Mouse (Mus musculus) G1E (cell line): Measurements from ENCODE around the gene Frat1. TPM values are rescaled to one million over a fixed set of nuclear protein-coding genes. Genes with fewer than 3 reads are reported as not detected.

Source experiments
- ATAC-seq: 2 replicates; pipeline ENCODE4 v1.8.0; 2016; ENCODE audit warnings: mild to moderate bottlenecking; ENCODE audit not compliant: insufficient number of reproducible peaks, poor library complexity, low FRiP score, severe bottlenecking; ENCODE audit errors: extremely low read depth
- DNase-seq: peaks from one replicate; pipeline ENCODE4 v3.0.0; 2012; ENCODE audit warnings: low spot score
- H3K27me3 ChIP-seq: 2 replicates; pipeline ENCODE4 v1.6.1; 2012; ENCODE audit warnings: mild to moderate bottlenecking, low read length, inconsistent platforms; ENCODE audit not compliant: insufficient read depth
- H3K36me3 ChIP-seq: replicated peaks from 2 replicates; pipeline ENCODE3; 2012; ENCODE audit warnings: mild to moderate bottlenecking, inconsistent platforms
- H3K4me1 ChIP-seq: 2 replicates; pipeline ENCODE4 v1.6.1; 2012; ENCODE audit warnings: low read depth, low read length, inconsistent platforms, mixed read lengths; ENCODE audit not compliant: insufficient read depth
- H3K4me3 ChIP-seq: 2 replicates; pipeline ENCODE4 v1.5.1; 2012; ENCODE audit warnings: low read depth, mild to moderate bottlenecking, inconsistent platforms, low read length, moderate library complexity, mixed read lengths
- H3K9me3 ChIP-seq: replicated peaks from 2 replicates; pipeline ENCODE4 v1.6.1; 2012; ENCODE audit warnings: inconsistent platforms
- CTCF ChIP-seq: IDR thresholded peaks from 2 replicates; pipeline ENCODE4 v1.5.1; 2012; ENCODE audit warnings: low read depth, low read length, inconsistent platforms, mixed read lengths
- GATA1 ChIP-seq: IDR thresholded peaks from 2 replicates; pipeline ENCODE4 v1.6.1; 2012; ENCODE audit warnings: borderline replicate concordance, low read length, inconsistent platforms, mixed read lengths
- GATA2 ChIP-seq: IDR thresholded peaks from 2 replicates; pipeline ENCODE4 v1.6.1; 2012; ENCODE audit warnings: low read depth, low read length, inconsistent platforms, borderline replicate concordance
- POLR2AphosphoS5 ChIP-seq: IDR thresholded peaks from 2 replicates; pipeline ENCODE4 v1.6.1; 2012; ENCODE audit warnings: low read depth, low read length, inconsistent platforms; ENCODE audit not compliant: insufficient replicate concordance
- TAL1 ChIP-seq: conservative IDR thresholded peaks from 2 replicates; pipeline ENCODE4 v1.6.1; 2012; ENCODE audit warnings: low read depth, low read length, inconsistent platforms, mixed read lengths
- polyA plus RNA-seq: library from polyadenylated mRNA; stranded (reverse); fragments of >175 nt; gene quantifications from 2 replicates; pipeline ENCODE4 v1.2.3, GENCODE M21; 2012
- total RNA-seq, 2 experiments: library from RNA; stranded (forward) in 1 of 2; stranded (reverse) in 1 of 2; fragments of 200-1000 nt in 1 of 2; fragments of >200 nt in 1 of 2; fragmentation: Nextera tagmentation in 1 of 2; gene quantifications; 2 replicates each; pipeline ENCODE4 v1.2.3; 2014 to 2017

Gene Frat1
- total and polyA plus RNA-seq, 3 experiments = 11.4 to 41.1 (median 17.9) TPM

DNA sequence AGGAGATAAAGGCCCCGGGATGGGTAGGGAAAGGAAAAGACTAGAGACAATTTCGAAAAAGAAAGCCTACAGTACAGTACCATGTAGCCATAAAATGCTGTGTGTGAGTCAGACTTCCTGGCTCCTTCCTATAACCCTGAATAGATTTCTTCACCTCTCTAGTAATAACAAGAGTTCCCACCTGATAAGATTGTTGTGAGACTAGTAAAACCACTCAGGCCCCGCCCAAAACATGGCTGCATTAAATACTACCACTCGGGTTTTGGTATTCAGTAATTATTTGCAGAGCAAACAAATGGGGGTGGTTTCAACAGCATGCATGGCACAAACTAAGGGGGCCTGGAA, 8.1 kb downstream of the Frat1 start:
- Histone ChIP-seq H3K36me3 (peaks cover 22% of the 10 kb centered on the region), H3K9me3 (no peaks in the 10 kb centered on the region), H3K4me3 (peak overlapping the region; percentile 46; the same call in 1 of the 2 replicates), H3K27me3 (no peaks in the 10 kb centered on the region), H3K4me1 (peaks cover 86% of the 10 kb centered on the region)
- ATAC-seq (no peak), DNase-seq (no peak)
- TF ChIP-seq CTCF (no peak), GATA1 (no peak), TAL1 (no peak), GATA2 (no peak), POLR2AphosphoS5 (no peak)

DNA sequence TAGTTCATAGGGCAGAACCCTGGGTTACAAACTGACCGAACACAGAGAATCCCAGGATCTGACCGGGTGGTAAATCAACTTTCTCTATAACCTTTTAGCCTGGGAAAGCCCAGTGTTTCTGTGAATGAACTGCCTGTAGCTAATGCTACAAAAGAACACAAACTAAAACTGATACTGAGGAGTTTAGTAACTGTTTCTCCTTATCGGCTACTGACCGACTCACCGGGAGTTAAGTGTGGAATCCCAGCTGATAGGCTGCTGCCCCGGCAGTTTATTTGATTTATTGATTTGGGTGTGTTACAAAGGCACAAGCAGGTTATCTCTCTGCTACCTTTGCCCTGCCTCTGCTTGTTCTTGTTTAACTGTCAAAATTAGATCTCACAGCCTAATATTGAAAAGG, 9.0 kb downstream of the Frat1 start:
- ATAC-seq = peak; percentile 32
- H3K27me3 ChIP-seq = no peaks in the 10 kb centered on the region
- H3K9me3 ChIP-seq = no peaks in the 10 kb centered on the region
- H3K4me3 ChIP-seq = peak overlapping the region; percentile 42; the same call in 1 of the 2 replicates
- peaks cover 85% of the 10 kb centered on the region for H3K4me1 ChIP-seq
- DNase-seq = peak; percentile 27
- TF ChIP-seq GATA2 = no peak
- peak; percentile 29; the same call in 1 of the 2 replicates for TF ChIP-seq TAL1
- peaks cover 21% of the 10 kb centered on the region for H3K36me3 ChIP-seq

DNA sequence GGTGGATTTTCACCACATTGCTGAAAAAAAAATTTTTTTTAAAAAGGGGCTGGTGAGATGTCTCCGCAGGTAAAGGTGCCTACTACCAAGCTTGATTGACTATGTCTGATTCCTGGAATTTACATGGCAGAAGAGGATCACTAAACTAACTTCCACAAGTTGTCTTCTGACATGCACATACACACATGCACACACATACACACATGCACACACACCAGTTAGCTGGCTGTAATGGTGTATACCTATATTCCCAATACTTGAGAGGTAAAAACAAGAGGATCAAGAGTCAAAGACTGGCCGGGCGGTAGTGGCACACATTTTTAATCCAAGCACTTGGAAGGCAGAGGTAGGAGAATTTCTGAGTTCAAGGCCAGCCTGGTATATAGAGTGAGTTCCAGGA, 9.9 kb downstream of the Frat1 start:
- Histone ChIP-seq H3K36me3 (peaks cover 27% of the 10 kb centered on the region), H3K27me3 (no peaks in the 10 kb centered on the region), H3K4me1 (peaks cover 87% of the 10 kb centered on the region), H3K9me3 (no peaks in the 10 kb centered on the region), H3K4me3 (no peak overlapping the region)
- no peak for ATAC-seq
- DNase-seq = no peak
- TF ChIP-seq CTCF (no peak), GATA1 (no peak), POLR2AphosphoS5 (no peak), GATA2 (no peak), TAL1 (no peak)

DNA sequence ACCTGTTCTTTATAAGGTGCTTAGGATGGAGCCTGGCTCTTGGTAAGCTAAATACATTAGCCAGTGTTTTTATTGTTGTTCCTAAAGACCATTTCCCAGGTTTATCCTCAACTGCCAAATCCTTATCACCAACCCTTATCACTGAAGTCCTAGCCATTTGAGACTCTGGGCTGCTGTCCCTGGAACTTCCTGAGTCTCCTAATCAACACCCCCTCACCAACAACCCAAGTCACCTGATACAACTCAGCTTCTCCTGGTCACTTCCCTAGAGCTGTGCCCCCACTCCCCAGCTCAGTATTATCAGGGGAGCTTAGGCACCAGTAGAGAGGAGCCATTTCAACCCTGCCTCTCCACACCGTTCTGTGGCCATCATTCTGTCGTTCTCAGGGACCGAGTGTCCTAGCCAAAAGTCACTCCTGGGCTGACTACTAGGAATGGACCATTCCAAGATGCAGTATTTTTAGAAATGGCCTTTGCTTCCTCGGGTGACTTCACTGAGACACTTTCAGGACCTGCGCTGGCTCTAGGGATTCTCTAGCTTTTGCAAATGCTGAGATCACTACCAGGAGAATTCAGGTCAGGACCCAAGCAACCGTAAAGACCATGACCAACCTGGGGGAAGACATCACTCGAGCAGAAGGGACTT, 11.5 kb downstream of the Frat1 start:
- Histone ChIP-seq H3K4me3 (no peak overlapping the region; the same call in 1 of the 2 replicates), H3K9me3 (no peaks in the 10 kb centered on the region), H3K27me3 (no peaks in the 10 kb centered on the region), H3K4me1 (peaks cover 82% of the 10 kb centered on the region), H3K36me3 (peaks cover 31% of the 10 kb centered on the region)
- TF ChIP-seq GATA1 = no peak
- DNase-seq (no peak), ATAC-seq (no peak)

DNA sequence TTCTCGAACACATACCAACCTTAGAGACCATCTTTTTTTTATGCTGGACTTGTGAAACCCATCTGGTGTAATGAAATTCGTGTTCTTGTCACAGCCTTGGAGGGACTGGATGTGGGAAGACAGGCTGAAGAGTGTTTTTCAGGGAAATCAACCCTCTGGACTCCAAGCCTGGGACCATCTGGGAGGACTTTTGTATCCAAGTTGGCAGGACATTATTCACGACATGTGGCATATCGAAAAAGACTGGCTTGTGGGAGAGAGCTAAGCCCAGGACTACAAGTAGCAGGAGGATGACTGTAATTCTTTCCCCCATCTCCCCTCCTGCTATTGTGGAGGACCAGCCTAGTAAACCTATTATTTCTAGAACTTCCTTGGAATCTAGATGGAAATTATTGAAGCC, 12.4 kb downstream of the Frat1 start:
- TF ChIP-seq TAL1 (no peak), GATA2 (no peak), GATA1 (no peak), CTCF (no peak), POLR2AphosphoS5 (no peak)
- Histone ChIP-seq H3K36me3 (peaks cover 33% of the 10 kb centered on the region), H3K4me1 (peaks cover 74% of the 10 kb centered on the region), H3K9me3 (no peaks in the 10 kb centered on the region), H3K27me3 (no peaks in the 10 kb centered on the region), H3K4me3 (no peak overlapping the region)
- no peak for ATAC-seq
- no peak for DNase-seq

DNA sequence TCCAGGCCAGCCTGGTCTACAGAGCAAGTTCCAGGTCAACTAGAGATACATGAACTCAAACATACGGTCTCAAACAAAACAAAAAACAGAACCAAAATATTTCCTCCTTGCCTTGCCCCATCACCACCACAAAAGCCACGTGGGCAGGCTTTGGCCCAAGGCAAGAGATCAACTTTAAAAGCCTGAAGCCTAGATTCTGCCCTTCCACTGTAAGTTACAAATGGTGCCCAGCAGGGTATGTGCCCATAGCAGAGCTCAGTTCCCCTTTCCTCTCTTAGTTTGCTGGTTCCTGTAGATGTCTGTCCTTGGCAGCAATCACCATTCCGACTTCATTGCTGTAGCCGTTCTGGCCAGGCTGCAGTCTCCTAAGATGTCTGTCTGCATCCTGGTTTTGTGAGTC, 12.9 kb downstream of the Frat1 start:
- no peak for ATAC-seq
- Histone ChIP-seq H3K27me3 (no peaks in the 10 kb centered on the region), H3K36me3 (peaks cover 33% of the 10 kb centered on the region), H3K4me3 (no peak overlapping the region), H3K9me3 (no peaks in the 10 kb centered on the region), H3K4me1 (peaks cover 69% of the 10 kb centered on the region)
- DNase-seq = no peak
- TF ChIP-seq POLR2AphosphoS5 (no peak), TAL1 (no peak), CTCF (no peak)

DNA sequence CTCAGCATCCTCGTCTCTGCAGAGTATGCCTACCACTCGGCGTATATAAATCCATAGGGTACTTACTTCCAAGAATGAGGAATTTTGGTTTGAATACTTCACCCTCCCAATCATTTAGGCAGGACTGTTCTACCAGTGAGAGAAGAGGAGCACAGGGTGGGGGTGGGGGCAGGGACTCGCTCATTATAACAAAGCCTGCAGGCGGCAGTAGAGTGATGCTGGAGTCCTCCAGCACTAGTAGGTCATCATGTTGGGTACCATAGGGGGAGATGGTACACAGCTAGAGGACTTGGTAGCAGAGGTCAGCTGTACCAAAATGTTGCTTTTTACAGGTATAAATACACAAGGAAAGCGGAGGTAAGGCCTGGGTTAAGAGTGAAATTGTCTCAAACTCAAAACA, 14.6 kb downstream of the Frat1 start:
- ATAC-seq = no peak
- Histone ChIP-seq H3K4me3 (no peak overlapping the region; the same call in 1 of the 2 replicates), H3K4me1 (peaks cover 56% of the 10 kb centered on the region), H3K27me3 (no peaks in the 10 kb centered on the region), H3K9me3 (no peaks in the 10 kb centered on the region), H3K36me3 (peaks cover 33% of the 10 kb centered on the region)
- peak; percentile 21 for DNase-seq
- TF ChIP-seq POLR2AphosphoS5 (no peak), CTCF (peak; percentile 11; the same call in 1 of the 2 replicates), GATA2 (no peak), GATA1 (no peak), TAL1 (no peak)
